ENCODE assay signal across 13 mouse cellular contexts in the genomic region with DNA sequence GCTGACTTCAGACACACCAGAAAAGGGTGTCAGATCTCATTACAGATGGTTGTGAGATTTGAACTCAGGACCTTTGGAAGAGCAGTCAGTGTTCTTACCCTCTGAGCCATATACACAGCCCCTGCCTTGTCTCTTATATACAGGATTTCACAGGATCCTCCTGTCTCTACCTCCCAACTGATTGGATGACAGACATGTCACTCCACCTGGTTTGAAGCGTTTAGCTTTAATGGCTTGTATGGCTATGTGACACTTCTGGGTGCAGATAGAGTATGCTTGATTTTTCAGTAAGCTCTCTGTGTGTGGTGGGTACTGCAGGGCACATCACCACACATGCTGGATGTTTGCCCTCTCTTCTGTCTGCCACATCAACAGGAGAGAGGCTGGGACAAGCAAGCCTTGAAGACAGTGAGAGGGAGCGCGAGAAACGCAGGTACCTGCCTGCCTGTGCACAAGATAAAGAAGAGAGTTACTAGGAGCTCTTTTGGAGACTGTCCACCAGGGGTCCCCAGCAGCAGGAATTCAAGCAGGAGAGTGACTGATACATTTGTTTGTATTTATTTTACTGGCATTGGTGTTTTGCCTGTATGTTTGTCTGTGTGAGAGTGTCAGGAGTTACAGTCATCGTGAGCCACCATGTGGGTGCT. TPM values are rescaled to one million over a fixed set of nuclear protein-coding genes. Genes with fewer than 3 reads are reported as not detected.
DNase-seq lines count a peak whose midpoint lies in the region; ATAC-seq and TF ChIP-seq lines count a peak whose summit lies in the region.
"Had no signal": no experiment of that assay in that cellular context is flagged by ENCODE, and none has a peak within 500 bp of the region (broad histone marks: within the 10 kb centered on the region; RNA-seq: fewer than 3 reads in every experiment).

No protein-coding gene starts in this region.

- H3K27ac ChIP-seq in hindbrain, postnatal 0 days, result no peak overlapping the region
- H3K27ac ChIP-seq in hindbrain, embryonic 11.5 days (ENCODE audit: low read depth, low read length), result no peak overlapping the region
- no peak overlapping the region for H3K27ac ChIP-seq in neural tube, embryonic 13.5 days (replicated peaks)
- no peak overlapping the region for H3K27ac ChIP-seq in neural tube, embryonic 15.5 days (replicated peaks)
- H3K27ac ChIP-seq in MEL (ENCODE audit: control insufficient read depth, low read depth, low read length), result no peak overlapping the region
- H3K27ac ChIP-seq: liver, embryonic 13.5 days had no signal

- H3K79me2 ChIP-seq in MEL (ENCODE audit: control insufficient read depth, insufficient read depth, low read length, poor library complexity), result no peaks in the 10 kb centered on the region

- peaks cover 30% of the 10 kb centered on the region for H3K36me3 ChIP-seq in hindbrain, postnatal 0 days (ENCODE audit: insufficient read depth, low read length)
- peaks cover 12% of the 10 kb centered on the region for H3K36me3 ChIP-seq in hindbrain, embryonic 11.5 days (ENCODE audit: control insufficient read depth, insufficient read depth, low read length)
- H3K36me3 ChIP-seq in neural tube, embryonic 13.5 days, result peaks cover 55% of the 10 kb centered on the region
- peaks cover 45% of the 10 kb centered on the region for H3K36me3 ChIP-seq in neural tube, embryonic 15.5 days
- no peaks in the 10 kb centered on the region; a peak in 1 of 4 replicates for H3K36me3 ChIP-seq in MEL (ENCODE audit: control insufficient read depth in 1 of 2, insufficient read depth in 2 of 2, low read length in 2 of 2)

- TF ChIP-seq RAD21 in MEL (IDR thresholded peaks at IDR 0.05; ENCODE audit: low read depth, low read length), result peak; percentile 27

- H3K27me3 ChIP-seq in hindbrain, postnatal 0 days (ENCODE audit: insufficient read depth, low read length), result no peaks in the 10 kb centered on the region
- no peaks in the 10 kb centered on the region for H3K27me3 ChIP-seq in hindbrain, embryonic 11.5 days (ENCODE audit: control insufficient read depth, insufficient read depth, low read length)
- H3K27me3 ChIP-seq in neural tube, embryonic 13.5 days, result no peaks in the 10 kb centered on the region
- H3K27me3 ChIP-seq in neural tube, embryonic 15.5 days (replicated peaks), result no peaks in the 10 kb centered on the region
- H3K27me3 ChIP-seq in MEL (ENCODE audit: control insufficient read depth in 1 of 2, insufficient read depth in 2 of 2, low read length in 2 of 2), result no peaks in the 10 kb centered on the region
- H3K27me3 ChIP-seq: liver, embryonic 13.5 days had no signal

- no peak overlapping the region for H3K9ac ChIP-seq in hindbrain, postnatal 0 days (replicated peaks; ENCODE audit: low read length)
- no peak overlapping the region for H3K9ac ChIP-seq in hindbrain, embryonic 11.5 days (ENCODE audit: low read depth, low read length)
- no peak overlapping the region for H3K9ac ChIP-seq in neural tube, embryonic 13.5 days
- H3K9ac ChIP-seq in neural tube, embryonic 15.5 days (replicated peaks), result no peak overlapping the region
- no peak overlapping the region for H3K9ac ChIP-seq in MEL (ENCODE audit: control insufficient read depth, low read depth, low read length, poor library complexity, severe bottlenecking)
- H3K9ac ChIP-seq: liver, embryonic 13.5 days had no signal

- ATAC-seq in hindbrain, postnatal 0 days, result no peak
- ATAC-seq in hindbrain, embryonic 11.5 days (ENCODE audit: low FRiP score), result no peak
- peak; percentile 19; the same call in 1 of the 2 replicates for ATAC-seq in neural tube, embryonic 13.5 days (ENCODE audit: low read depth)
- no peak for ATAC-seq in neural tube, embryonic 15.5 days (ENCODE audit: low FRiP score)
- peak; percentile 77 for ATAC-seq in megakaryocyte-erythroid progenitor cell, adult 5-6 weeks (replicated peaks; ENCODE audit: low FRiP score, low TSS enrichment, poor library complexity, severe bottlenecking)
- no peak for ATAC-seq in monocyte, adult 5-6 weeks (replicated peaks; ENCODE audit: insufficient number of reproducible peaks, low FRiP score, low TSS enrichment, poor library complexity, severe bottlenecking)

- peak; percentile 56 for TF ChIP-seq CTCF in hindbrain, postnatal 0 days (IDR thresholded peaks at IDR 0.05; ENCODE audit: low read depth)
- peak; percentile 61 to 65 (median 63) for TF ChIP-seq CTCF in MEL (IDR thresholded peaks at IDR 0.05 in 2 of 3, conservative IDR thresholded peaks at IDR 0.05 in 1 of 3; ENCODE audit: control insufficient read depth in 1 of 3, insufficient read depth in 1 of 3, low read depth in 2 of 3, low read length in 3 of 3, poor library complexity in 1 of 3, severe bottlenecking in 1 of 3)

- 75% methylated on average over 5 of the region's 5 CpGs for WGBS in hindbrain, postnatal 0 days
- WGBS in hindbrain, embryonic 11.5 days, result 83% methylated on average over 5 of the region's 5 CpGs
- 81% methylated on average over 5 of the region's 5 CpGs for WGBS in neural tube, embryonic 13.5 days
- WGBS in neural tube, embryonic 15.5 days, result 85% methylated on average over 5 of the region's 5 CpGs

- H3K4me3 ChIP-seq in hindbrain, postnatal 0 days (ENCODE audit: low read length), result no peak overlapping the region
- H3K4me3 ChIP-seq in hindbrain, embryonic 11.5 days (ENCODE audit: low read depth, low read length), result no peak overlapping the region
- H3K4me3 ChIP-seq in neural tube, embryonic 13.5 days, result no peak overlapping the region
- H3K4me3 ChIP-seq in neural tube, embryonic 15.5 days (replicated peaks), result no peak overlapping the region
- H3K4me3 ChIP-seq in MEL (ENCODE audit: control insufficient read depth in 1 of 2, insufficient read depth in 1 of 2, low read depth in 2 of 2, low read length in 2 of 2), result no peak overlapping the region
- H3K4me3 ChIP-seq: liver, embryonic 13.5 days had no signal

- no peak for DNase-seq in hindbrain, postnatal 0 days (ENCODE audit: low spot score)
- no peak for DNase-seq in hindbrain, embryonic 11.5 days (ENCODE audit: low spot score)
- peak; percentile 58 for DNase-seq in MEL (ENCODE audit: low read depth, low spot score)
- no peak for DNase-seq in layer of hippocampus, adult 8-10 months (ENCODE audit: low spot score in 2 of 2)
- DNase-seq: adrenal gland, postnatal 14 days; cerebellum, adult 2 months; liver, embryonic 13.5 days had no signal

- no peak overlapping the region for H3K4me2 ChIP-seq in hindbrain, postnatal 0 days (ENCODE audit: low read depth, low read length)
- H3K4me2 ChIP-seq in hindbrain, embryonic 11.5 days (replicated peaks; ENCODE audit: low read depth, low read length), result no peak overlapping the region
- no peak overlapping the region for H3K4me2 ChIP-seq in neural tube, embryonic 13.5 days
- no peak overlapping the region for H3K4me2 ChIP-seq in neural tube, embryonic 15.5 days
- H3K4me2 ChIP-seq: liver, embryonic 13.5 days; midbrain, embryonic 11.5 days had no signal

- no peak for TF ChIP-seq POLR2A in MEL (IDR thresholded peaks at IDR 0.05; ENCODE audit: control insufficient read depth in 1 of 2, insufficient read depth in 1 of 2, low read depth in 1 of 2, low read length in 2 of 2, poor library complexity in 1 of 2)

- TF ChIP-seq EP300 in MEL (IDR thresholded peaks at IDR 0.05; ENCODE audit: low read depth in 1 of 2, low read length in 2 of 2), result no peak

- H3K9me3 ChIP-seq in hindbrain, postnatal 0 days (ENCODE audit: low read length), result no peaks in the 10 kb centered on the region
- no peaks in the 10 kb centered on the region for H3K9me3 ChIP-seq in hindbrain, embryonic 11.5 days (ENCODE audit: control insufficient read depth, low read length)
- no peaks in the 10 kb centered on the region for H3K9me3 ChIP-seq in neural tube, embryonic 13.5 days
- no peaks in the 10 kb centered on the region for H3K9me3 ChIP-seq in neural tube, embryonic 15.5 days (replicated peaks)
- H3K9me3 ChIP-seq in MEL (replicated peaks; ENCODE audit: insufficient read depth, low read length), result no peaks in the 10 kb centered on the region
- H3K9me3 ChIP-seq: G1E; liver, embryonic 13.5 days had no signal

- H3K4me1 ChIP-seq in hindbrain, postnatal 0 days (ENCODE audit: insufficient read depth, low read length), result no peaks in the 10 kb centered on the region
- no peaks in the 10 kb centered on the region for H3K4me1 ChIP-seq in hindbrain, embryonic 11.5 days (replicated peaks; ENCODE audit: control insufficient read depth, insufficient read depth, low read length)
- H3K4me1 ChIP-seq in neural tube, embryonic 13.5 days (replicated peaks), result no peaks in the 10 kb centered on the region
- H3K4me1 ChIP-seq in neural tube, embryonic 15.5 days, result no peaks in the 10 kb centered on the region
- no peaks in the 10 kb centered on the region for H3K4me1 ChIP-seq in MEL (ENCODE audit: control insufficient read depth in 1 of 2, insufficient read depth in 2 of 2, low read length in 2 of 2)
- H3K4me1 ChIP-seq: liver, embryonic 13.5 days had no signal

RNA-seq across cellular contexts. Expression of a gene that starts 18.3 kb away (rescaled TPM):
- total RNA-seq in hindbrain, postnatal 0 days (2014; rRNA removed), result 0.93 and 1.2 TPM in 2 replicates
- 3.6 and 4.3 TPM in 2 replicates for polyA plus RNA-seq in hindbrain, postnatal 0 days (2015; fragmentation: Nextera tagmentation; extraction: Ambion mirVana)
- 27.6 and 29.5 TPM in 2 replicates for polyA plus RNA-seq in hindbrain, embryonic 11.5 days (2014; fragmentation: Nextera tagmentation; extraction: Ambion mirVana)
- polyA plus RNA-seq in neural tube, embryonic 13.5 days (2015; fragmentation: Nextera tagmentation; extraction: Ambion mirVana), result 9.8 and 13.0 TPM in 2 replicates
- polyA plus RNA-seq in neural tube, embryonic 15.5 days (2015; fragmentation: Nextera tagmentation; extraction: Ambion mirVana), result 6.3 and 8.6 TPM in 2 replicates
- 0.19 and 0.20 TPM in 2 replicates for total RNA-seq in MEL (2012; rRNA removed)
- polyA plus RNA-seq in MEL (2012; ENCODE audit: insufficient read depth in 1 of 2, insufficient read length in 2 of 2, low read depth in 1 of 2, low replicate concordance in 2 of 2, missing spikeins in 1 of 2), result under 1 TPM in 1 of 2 experiments, not detected in 1; 0.74 TPM
- 0.37 TPM in 1 of 2 replicates, not detected in the other for total RNA-seq in megakaryocyte-erythroid progenitor cell, adult 5-6 weeks (2014; fragmentation: Nextera tagmentation)
- total RNA-seq in megakaryocyte-erythroid progenitor cell, adult 5-6 weeks (2017), result 0.52 TPM in 1 of 2 replicates, not detected in the other
- 1 to 10 TPM in 1 of 4 experiments, under 1 TPM in 3; 0.28 to 1.1 (median 0.53) TPM for total RNA-seq in layer of hippocampus, adult 8-10 months (2022)
- not detected in 3 replicates for total RNA-seq in monocyte, adult 5-6 weeks (2017)
- total RNA-seq: G1E had no signal
- polyA plus RNA-seq: G1E had no signal

RNA-seq across cellular contexts. Expression of a gene that starts 27.0 kb away (rescaled TPM):
- 41.3 and 45.6 TPM in 2 replicates for total RNA-seq in hindbrain, postnatal 0 days (2014; rRNA removed)
- polyA plus RNA-seq in hindbrain, postnatal 0 days (2015; fragmentation: Nextera tagmentation; extraction: Ambion mirVana), result 27.6 and 29.4 TPM in 2 replicates
- 13.5 and 15.0 TPM in 2 replicates for polyA plus RNA-seq in hindbrain, embryonic 11.5 days (2014; fragmentation: Nextera tagmentation; extraction: Ambion mirVana)
- 24.1 and 26.9 TPM in 2 replicates for polyA plus RNA-seq in neural tube, embryonic 13.5 days (2015; fragmentation: Nextera tagmentation; extraction: Ambion mirVana)
- polyA plus RNA-seq in neural tube, embryonic 15.5 days (2015; fragmentation: Nextera tagmentation; extraction: Ambion mirVana), result 27.0 and 28.6 TPM in 2 replicates
- total RNA-seq in MEL (2012; rRNA removed), result 9.4 and 9.8 TPM in 2 replicates
- polyA plus RNA-seq in MEL (2012; ENCODE audit: insufficient read depth in 1 of 2, insufficient read length in 2 of 2, low read depth in 1 of 2, low replicate concordance in 2 of 2, missing spikeins in 1 of 2), result 10 to 100 TPM in 1 of 2 experiments, not detected in 1; 33.5 TPM
- 16.0 and 23.2 TPM in 2 replicates for total RNA-seq in megakaryocyte-erythroid progenitor cell, adult 5-6 weeks (2014; fragmentation: Nextera tagmentation)
- total RNA-seq in megakaryocyte-erythroid progenitor cell, adult 5-6 weeks (2017), result 6.8 and 8.1 TPM in 2 replicates
- 10 to 100 TPM; 70.1 to 86.1 (median 77.0) TPM for total RNA-seq in layer of hippocampus, adult 8-10 months (2022)
- 7.3 to 13.8 TPM (median 9.6 TPM) in 3 replicates for total RNA-seq in monocyte, adult 5-6 weeks (2017)

RNA-seq across cellular contexts. Expression of a gene that starts 27.3 kb away (rescaled TPM):
- total RNA-seq in hindbrain, postnatal 0 days (2014; rRNA removed), result 68.7 and 89.6 TPM in 2 replicates
- polyA plus RNA-seq in hindbrain, postnatal 0 days (2015; fragmentation: Nextera tagmentation; extraction: Ambion mirVana), result 79.8 and 85.8 TPM in 2 replicates
- polyA plus RNA-seq in hindbrain, embryonic 11.5 days (2014; fragmentation: Nextera tagmentation; extraction: Ambion mirVana), result 120 and 140 TPM in 2 replicates
- 128 TPM in 2 replicates for polyA plus RNA-seq in neural tube, embryonic 13.5 days (2015; fragmentation: Nextera tagmentation; extraction: Ambion mirVana)
- polyA plus RNA-seq in neural tube, embryonic 15.5 days (2015; fragmentation: Nextera tagmentation; extraction: Ambion mirVana), result 98.4 and 106 TPM in 2 replicates
- 39.5 and 44.0 TPM in 2 replicates for total RNA-seq in MEL (2012; rRNA removed)
- polyA plus RNA-seq in MEL (2012; ENCODE audit: insufficient read depth in 1 of 2, insufficient read length in 2 of 2, low read depth in 1 of 2, low replicate concordance in 2 of 2, missing spikeins in 1 of 2), result 10 to 100 TPM in 1 of 2 experiments, not detected in 1; 49.2 TPM
- 30.8 and 34.8 TPM in 2 replicates for total RNA-seq in megakaryocyte-erythroid progenitor cell, adult 5-6 weeks (2014; fragmentation: Nextera tagmentation)
- 19.5 and 23.8 TPM in 2 replicates for total RNA-seq in megakaryocyte-erythroid progenitor cell, adult 5-6 weeks (2017)
- total RNA-seq in layer of hippocampus, adult 8-10 months (2022), result 10 to 100 TPM; 52.1 to 56.4 (median 52.9) TPM
- 62.6 to 74.1 TPM (median 67.8 TPM) in 3 replicates for total RNA-seq in monocyte, adult 5-6 weeks (2017)

Comparison
In these comparisons a context has a peak if more than half of its experiments do, and no peak if none do; other contexts are left out.
1. ATAC-seq: peak in neural tube, embryonic 13.5 days (single experiment) and megakaryocyte-erythroid progenitor cell, adult 5-6 weeks (single experiment); none in hindbrain, postnatal 0 days (single experiment), hindbrain, embryonic 11.5 days (single experiment), neural tube, embryonic 15.5 days (single experiment) and monocyte, adult 5-6 weeks (single experiment).